Mouse (Mus musculus): ENCODE data around the gene Cmss1. TPM values are rescaled to one million over a fixed set of nuclear protein-coding genes. Genes with fewer than 3 reads are reported as not detected.

Gene Cmss1
- polyA plus RNA-seq, 2 experiments: 6.0 to 23.0 TPM

DNA sequence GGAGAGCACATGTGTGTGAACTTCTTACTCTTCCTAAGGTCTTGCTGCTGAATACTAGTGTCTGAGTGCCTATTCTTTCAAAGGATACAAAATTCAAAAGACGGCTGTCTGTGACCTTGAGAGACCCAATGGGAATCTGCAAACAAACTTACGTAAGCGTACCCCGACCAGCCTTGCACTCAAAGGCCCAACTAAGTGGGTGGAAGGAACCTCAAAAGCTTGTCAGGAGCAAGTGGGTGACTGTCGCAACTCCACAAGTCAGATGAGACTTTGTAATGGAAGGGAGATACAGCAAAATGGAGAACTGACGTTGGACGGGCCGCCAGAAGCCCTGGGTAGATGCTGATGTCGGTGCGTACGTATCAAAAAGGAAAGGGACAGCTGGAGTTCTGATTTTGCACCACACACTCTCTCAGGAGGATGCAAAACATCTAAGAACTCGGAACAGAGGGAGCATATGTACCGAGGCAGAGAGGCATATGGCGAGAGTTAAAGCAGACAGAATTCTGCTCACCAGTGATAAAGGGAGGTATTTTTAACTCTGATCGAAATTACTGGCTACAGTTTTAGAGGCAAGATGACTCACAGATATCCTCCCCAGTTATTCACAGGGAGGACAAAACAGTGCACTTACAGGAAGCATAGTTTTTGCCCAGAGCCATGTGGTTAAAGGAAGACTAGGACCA, 217.0 kb downstream of the Cmss1 start:
- Histone ChIP-seq H3K27me3 (ENCODE audit: control insufficient read depth, insufficient read depth, low read length) (no peaks in the 10 kb centered on the region), H3K36me3 (replicated peaks; ENCODE audit: control insufficient read depth, insufficient read depth, low read depth) (no peaks in the 10 kb centered on the region), H3K4me1 (replicated peaks; ENCODE audit: control insufficient read depth in 2 of 2, insufficient read depth in 2 of 2, low read length in 1 of 2) (no peaks in the 10 kb centered on the region), H3K9me3 (ENCODE audit: control insufficient read depth, low read length) (no peaks in the 10 kb centered on the region), H3K4me3 (ENCODE audit: insufficient read depth in 1 of 2, low read depth in 2 of 2, low read length in 2 of 2) (no peak overlapping the region), H3K4me2 (ENCODE audit: low read depth) (no peak overlapping the region), H3K9ac (replicated peaks) (no peak overlapping the region), H3K27ac (no peak overlapping the region)
- no peak for ATAC-seq (ENCODE audit: insufficient read depth)
- no peak for DNase-seq (ENCODE audit: low read depth in 3 of 3, low spot score in 3 of 3)
- 70% methylated on average over 15 of the region's 15 CpGs for WGBS (ENCODE audit: insufficient replicate concordance)
- no peak for TF ChIP-seq CTCF (IDR thresholded peaks at IDR 0.05; ENCODE audit: low read depth)
- no peak for TF ChIP-seq EP300 (IDR thresholded peaks at IDR 0.05; ENCODE audit: low read depth)

GRCm38 (mm10) chr16:57384274-57384673, 222.4 kb downstream of the Cmss1 start:
- Histone ChIP-seq H3K9ac (replicated peaks) (no peak overlapping the region), H3K4me3 (ENCODE audit: insufficient read depth in 1 of 2, low read depth in 2 of 2, low read length in 2 of 2) (no peak overlapping the region), H3K9me3 (ENCODE audit: control insufficient read depth, low read length) (no peaks in the 10 kb centered on the region), H3K4me1 (replicated peaks; ENCODE audit: control insufficient read depth in 2 of 2, insufficient read depth in 2 of 2, low read length in 1 of 2) (no peaks in the 10 kb centered on the region), H3K4me2 (ENCODE audit: low read depth) (no peak overlapping the region), H3K27ac (no peak overlapping the region), H3K36me3 (replicated peaks; ENCODE audit: control insufficient read depth, insufficient read depth, low read depth) (no peaks in the 10 kb centered on the region), H3K27me3 (ENCODE audit: control insufficient read depth, insufficient read depth, low read length) (no peaks in the 10 kb centered on the region)
- WGBS (ENCODE audit: insufficient replicate concordance): 70% methylated on average over 2 of the region's 2 CpGs
- no peak for ATAC-seq (ENCODE audit: insufficient read depth)
- no peak for DNase-seq (ENCODE audit: low read depth in 3 of 3, low spot score in 3 of 3)
- TF ChIP-seq CTCF (IDR thresholded peaks at IDR 0.05; ENCODE audit: low read depth): no peak
- no peak for TF ChIP-seq EP300 (IDR thresholded peaks at IDR 0.05; ENCODE audit: low read depth)

- Histone ChIP-seq H3K9ac (replicated peaks) (no peak overlapping the region), H3K36me3 (replicated peaks; ENCODE audit: control insufficient read depth, insufficient read depth, low read depth) (no peaks in the 10 kb centered on the region), H3K27me3 (ENCODE audit: control insufficient read depth, insufficient read depth, low read length) (no peaks in the 10 kb centered on the region), H3K27ac (no peak overlapping the region), H3K9me3 (ENCODE audit: control insufficient read depth, low read length) (no peaks in the 10 kb centered on the region), H3K4me3 (ENCODE audit: insufficient read depth in 1 of 2, low read depth in 2 of 2, low read length in 2 of 2) (no peak overlapping the region), H3K4me2 (ENCODE audit: low read depth) (no peak overlapping the region), H3K4me1 (replicated peaks; ENCODE audit: control insufficient read depth in 2 of 2, insufficient read depth in 2 of 2, low read length in 1 of 2) (no peaks in the 10 kb centered on the region)
- TF ChIP-seq EP300 (IDR thresholded peaks at IDR 0.05; ENCODE audit: low read depth): no peak
- no peak for TF ChIP-seq CTCF (IDR thresholded peaks at IDR 0.05; ENCODE audit: low read depth)
- DNase-seq (ENCODE audit: low read depth in 3 of 3, low spot score in 3 of 3) (no peak), ATAC-seq (ENCODE audit: insufficient read depth) (no peak)
- 61% methylated on average over 8 of the region's 8 CpGs for WGBS (ENCODE audit: insufficient replicate concordance)
These were observed 223.2 kb downstream of the Cmss1 start for GRCm38 (mm10) chr16:57383266-57383971.

GRCm38 (mm10) chr16:57378631-57379330, 227.9 kb downstream of the Cmss1 start:
- no peak for DNase-seq (ENCODE audit: low read depth in 3 of 3, low spot score in 3 of 3)
- no peak for ATAC-seq (ENCODE audit: insufficient read depth)
- H3K9me3 ChIP-seq (ENCODE audit: control insufficient read depth, low read length): no peaks in the 10 kb centered on the region
- H3K4me3 ChIP-seq (ENCODE audit: insufficient read depth in 1 of 2, low read depth in 2 of 2, low read length in 2 of 2): no peak overlapping the region
- TF ChIP-seq CTCF (IDR thresholded peaks at IDR 0.05; ENCODE audit: low read depth): no peak
- no peak for TF ChIP-seq EP300 (IDR thresholded peaks at IDR 0.05; ENCODE audit: low read depth)
- no peaks in the 10 kb centered on the region for H3K27me3 ChIP-seq (ENCODE audit: control insufficient read depth, insufficient read depth, low read length)
- no peaks in the 10 kb centered on the region for H3K36me3 ChIP-seq (replicated peaks; ENCODE audit: control insufficient read depth, insufficient read depth, low read depth)
- no peak overlapping the region for H3K27ac ChIP-seq
- H3K9ac ChIP-seq (replicated peaks): no peak overlapping the region
- 51% methylated on average over 9 of the region's 9 CpGs for WGBS (ENCODE audit: insufficient replicate concordance)
- no peaks in the 10 kb centered on the region for H3K4me1 ChIP-seq (replicated peaks; ENCODE audit: control insufficient read depth in 2 of 2, insufficient read depth in 2 of 2, low read length in 1 of 2)
- no peak overlapping the region for H3K4me2 ChIP-seq (ENCODE audit: low read depth)

GRCm38 (mm10) chr16:57375248-57375837, 231.3 kb downstream of the Cmss1 start:
- no peaks in the 10 kb centered on the region for H3K4me1 ChIP-seq (replicated peaks; ENCODE audit: control insufficient read depth in 2 of 2, insufficient read depth in 2 of 2, low read length in 1 of 2)

More at GRCm38 (mm10) chr16:57375248-57375837, 231.3 kb downstream of the Cmss1 start:
- no peak for DNase-seq (ENCODE audit: low read depth in 3 of 3, low spot score in 3 of 3)
- Histone ChIP-seq H3K9me3 (ENCODE audit: control insufficient read depth, low read length) (no peaks in the 10 kb centered on the region), H3K27me3 (ENCODE audit: control insufficient read depth, insufficient read depth, low read length) (no peaks in the 10 kb centered on the region), H3K4me2 (ENCODE audit: low read depth) (no peak overlapping the region), H3K27ac (no peak overlapping the region), H3K9ac (replicated peaks) (no peak overlapping the region), H3K36me3 (replicated peaks; ENCODE audit: control insufficient read depth, insufficient read depth, low read depth) (no peaks in the 10 kb centered on the region), H3K4me3 (ENCODE audit: insufficient read depth in 1 of 2, low read depth in 2 of 2, low read length in 2 of 2) (no peak overlapping the region)
- WGBS (ENCODE audit: insufficient replicate concordance): 70% methylated on average over 7 of the region's 7 CpGs
- ATAC-seq (ENCODE audit: insufficient read depth): no peak
- TF ChIP-seq CTCF (IDR thresholded peaks at IDR 0.05; ENCODE audit: low read depth) (no peak), EP300 (IDR thresholded peaks at IDR 0.05; ENCODE audit: low read depth) (no peak)
